Mouse (Mus musculus) R1 (cell line): ENCODE results near the gene Rasl12.

Experiments used
- DNase-seq: peaks from one replicate; pipeline ENCODE4 v3.0.0-alpha.2; 2018; ENCODE audit warnings: low read depth, low spot score

Rasl12 gene

GRCm38 (mm10) chr9:65398279-65398678 lies at the start of gene Rasl12:
Rasl12 (plus strand) TSS chr9:65398506.
- DNase-seq = peak; percentile 61

GRCm38 (mm10) chr9:65353251-65353650 lies 45.1 kb upstream of the Rasl12 start:
- no peak for DNase-seq

- DNase-seq = peak; percentile 45
Measured at GRCm38 (mm10) chr9:65356561-65356960, 41.7 kb upstream of the Rasl12 start.

- peak; percentile 16 for DNase-seq
Measured at GRCm38 (mm10) chr9:65356971-65357370, 41.3 kb upstream of the Rasl12 start.

- DNase-seq = no peak
Measured at GRCm38 (mm10) chr9:65358956-65359480, 39.3 kb upstream of the Rasl12 start.

- DNase-seq = no peak
Measured at GRCm38 (mm10) chr9:65360641-65361448, 37.5 kb upstream of the Rasl12 start, which contains the start of gene Ubap1l. Ubap1l (plus strand) TSS chr9:65361041.

- no peak for DNase-seq
Measured at GRCm38 (mm10) chr9:65363684-65364083, 34.6 kb upstream of the Rasl12 start.

- DNase-seq = no peak
Measured at GRCm38 (mm10) chr9:65365721-65366120, 32.6 kb upstream of the Rasl12 start.

- peak; percentile 21 for DNase-seq
Measured at GRCm38 (mm10) chr9:65371756-65372155, 26.6 kb upstream of the Rasl12 start.

GRCm38 (mm10) chr9:65372449-65372848 lies 25.9 kb upstream of the Rasl12 start:
- DNase-seq = peak; percentile 52

- no peak for DNase-seq
Measured at GRCm38 (mm10) chr9:65374468-65375162, 23.7 kb upstream of the Rasl12 start.

- DNase-seq = no peak
Measured at GRCm38 (mm10) chr9:65375163-65375934, 23.0 kb upstream of the Rasl12 start.

- DNase-seq = no peak
Measured at GRCm38 (mm10) chr9:65381017-65381590, 17.2 kb upstream of the Rasl12 start.

GRCm38 (mm10) chr9:65382031-65382750 lies 16.1 kb upstream of the Rasl12 start:
- no peak for DNase-seq

GRCm38 (mm10) chr9:65382751-65383097 lies 15.6 kb upstream of the Rasl12 start:
- no peak for DNase-seq

- DNase-seq = no peak
Measured at GRCm38 (mm10) chr9:65384276-65384675, 14.0 kb upstream of the Rasl12 start.

GRCm38 (mm10) chr9:65386373-65387140 lies 11.7 kb upstream of the Rasl12 start:
- DNase-seq = no peak

- DNase-seq = peak; percentile 56
Measured at GRCm38 (mm10) chr9:65390752-65391612, 7.3 kb upstream of the Rasl12 start.

- DNase-seq = no peak
Measured at GRCm38 (mm10) chr9:65391613-65391964, 6.7 kb upstream of the Rasl12 start, which contains the start of gene Kbtbd13. Kbtbd13 (minus strand) TSS chr9:65391652.
